Mouse (Mus musculus) cerebellum, adult 9-10 months (tissue): Measurements from ENCODE around the gene Fkbp10.

Experiments used
- DNase-seq: peaks from one replicate; pipeline ENCODE4 v3.0.0; 2022

Gene Fkbp10

DNA sequence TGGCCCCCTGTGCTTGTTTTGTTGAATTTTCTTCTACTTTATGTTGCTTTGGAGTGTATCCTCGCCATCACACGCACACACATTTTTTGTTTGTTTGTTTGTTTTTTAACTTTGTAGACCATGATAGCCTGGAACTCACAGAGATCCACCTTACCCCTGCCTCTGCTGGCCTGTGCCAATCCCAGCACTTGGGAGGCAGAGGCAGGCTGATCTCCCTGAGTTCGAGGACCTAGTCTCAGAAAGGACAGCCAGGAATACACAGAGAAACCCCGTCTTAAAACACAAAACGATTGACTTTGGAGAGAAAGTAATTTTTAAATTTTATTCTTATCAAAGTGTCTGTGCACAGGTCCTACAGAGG lies 57.4 kb downstream of the Fkbp10 start:
- no peak for DNase-seq
